10 mouse cellular contexts compared by ENCODE assay signal in the genomic region with DNA sequence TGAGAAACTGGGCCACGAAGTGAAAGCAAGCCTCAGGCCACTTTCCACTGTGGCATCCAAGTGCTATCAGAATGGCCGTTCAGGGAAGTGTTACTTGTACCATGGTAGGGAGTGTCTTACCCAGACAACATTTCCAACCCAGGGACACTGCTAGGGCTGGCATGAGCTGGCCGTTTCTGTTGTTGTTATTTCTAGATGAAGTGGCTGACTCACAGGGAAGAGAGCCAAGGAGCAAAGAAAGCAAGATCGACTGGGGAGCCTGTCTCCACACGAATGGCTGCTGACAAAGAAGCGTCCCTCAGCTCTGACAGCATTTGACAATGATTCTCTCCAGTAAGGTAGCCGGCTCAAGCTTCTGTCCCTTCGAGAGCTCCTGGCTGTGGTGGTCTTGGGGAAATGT.
A peak's percentile ranks its signal among the peaks of the same experiment; 100 is the strongest.
DNase-seq lines count a peak whose midpoint lies in the region; ATAC-seq and TF ChIP-seq lines count a peak whose summit lies in the region.
"Had no signal": no experiment of that assay in that cellular context is flagged by ENCODE, and none has a peak within 500 bp of the region (broad histone marks: within the 10 kb centered on the region; RNA-seq: fewer than 3 reads in every experiment).

No protein-coding gene starts in this region.

- no peaks in the 10 kb centered on the region; the same call in 1 of the 2 replicates for H3K79me2 ChIP-seq in heart, adult 2 months (replicated peaks; ENCODE audit: control insufficient read depth, insufficient read depth, low read length)

- no peak overlapping the region for H3K4me3 ChIP-seq in heart, adult 2 months
- H3K4me3 ChIP-seq: lung, embryonic 15.5 days had no signal

- TF ChIP-seq POLR2A in heart, adult 2 months (IDR thresholded peaks at IDR 0.05; ENCODE audit: insufficient read depth, low read depth, low read length): peak; percentile 23; the same call in 1 of the 2 replicates

- no peak for ATAC-seq in erythroid progenitor cell, adult 5-6 weeks (replicated peaks; ENCODE audit: low FRiP score, poor library complexity, severe bottlenecking)

- H3K27me3 ChIP-seq in heart, adult 2 months (ENCODE audit: control insufficient read depth, insufficient read depth, low read length): no peaks in the 10 kb centered on the region
- H3K27me3 ChIP-seq: lung, embryonic 15.5 days had no signal

- peaks cover 8% of the 10 kb centered on the region; the same call in 1 of the 2 replicates for H3K36me3 ChIP-seq in heart, adult 2 months (ENCODE audit: control insufficient read depth, insufficient read depth, low read length)
- H3K36me3 ChIP-seq: lung, embryonic 15.5 days had no signal

- H3K4me1 ChIP-seq in heart, adult 2 months (ENCODE audit: control insufficient read depth, insufficient read depth, low read length): peaks cover 4% of the 10 kb centered on the region

- peak overlapping the region; percentile 81 for H3K27ac ChIP-seq in heart, adult 2 months
- H3K27ac ChIP-seq: lung, embryonic 15.5 days had no signal

- intact Hi-C loops in heart, adult 2 months (cut with DNase I): loop anchor here (5.0 kb wide), 1 partner anchor 40 kb away; no protein-coding TSS in a partner anchor

- TF ChIP-seq CTCF in heart, adult 2 months (IDR thresholded peaks at IDR 0.05): no peak

- DNase-seq in gastrocnemius, adult 18-20 months (ENCODE audit: low spot score): peak; percentile 48
- DNase-seq in gastrocnemius, postnatal 10 days: no peak
- peak; percentile 72 for DNase-seq in adrenal gland, postnatal 14 days
- peak in 1 of 2 experiments; percentile 47 for DNase-seq in heart, adult 2 months
- DNase-seq in lung, postnatal 14 days: peak; percentile 28
- DNase-seq in layer of hippocampus, adult 8-10 months (ENCODE audit: low spot score in 2 of 2): no peak
- no peak for DNase-seq in yolk sac, embryonic 10.5 days (ENCODE audit: low spot score)
- DNase-seq: kidney, postnatal 25 days had no signal

- peak; percentile 65; the same call in 1 of the 2 replicates for TF ChIP-seq EP300 in heart, adult 2 months (IDR thresholded peaks at IDR 0.05; ENCODE audit: insufficient read depth, low read depth, low read length)

- H3K9ac ChIP-seq in heart, adult 2 months (ENCODE audit: low read depth, low read length): peak overlapping the region; percentile 45
- H3K9ac ChIP-seq: lung, embryonic 15.5 days had no signal

- 30% methylated on average over 8 of the region's 8 CpGs for WGBS in heart, adult 2 months

Comparison
In these comparisons a context has a peak if more than half of its experiments do, and no peak if none do; other contexts are left out.
1. DNase-seq: peak in gastrocnemius, adult 18-20 months (single experiment), adrenal gland, postnatal 14 days (single experiment) and lung, postnatal 14 days (single experiment); none in gastrocnemius, postnatal 10 days (single experiment), layer of hippocampus, adult 8-10 months (0 of 2) and yolk sac, embryonic 10.5 days (single experiment).